Mouse (Mus musculus) liver, postnatal 0 days (tissue): ENCODE data around the gene Lyve1.

Experiments used
- CTCF ChIP-seq: sonication (generic); IDR thresholded peaks from 2 replicates; pipeline ENCODE4 v1.5.1; 2016; ENCODE audit warnings: antibody characterized with exemption, low read depth
- EP300 ChIP-seq: IDR thresholded peaks from 2 replicates; pipeline ENCODE4 v1.6.1; 2016; ENCODE audit warnings: antibody characterized with exemption, low read depth, mild to moderate bottlenecking

- TF ChIP-seq CTCF (no peak), EP300 (no peak)
These were observed 45.4 kb upstream of the Lyve1 start for GRCm38 (mm10) chr7:110908209-110909144.
